Mouse (Mus musculus) limb, embryonic 14.5 days (tissue): Measurements from ENCODE around the gene Ppp2r5e. TPM values are rescaled to one million over a fixed set of nuclear protein-coding genes. Genes with fewer than 3 reads are reported as not detected.
"Not testable (repeated sequence)": the region's sequence is repeated elsewhere in the genome, so short reads cannot be mapped to it uniquely, and the experiment has no call there.

Experiments used
- ATAC-seq: fragments of 200-750 bp; cut with Nextera tagmentation; 2 replicates; pipeline ENCODE4 v1.8.0; 2017; ENCODE audit warnings: low read depth, moderate number of reproducible peaks, moderate TSS enrichment; ENCODE audit not compliant: low FRiP score
- DNase-seq: peaks from one replicate; pipeline ENCODE4 v3.0.0-alpha.2; 2015; ENCODE audit warnings: low spot score
- H3K27ac ChIP-seq: fragments of 300-500 bp; sonication (generic); replicated peaks from 2 replicates; pipeline ENCODE4 v1.5.1; 2014; ENCODE audit warnings: low read depth, mild to moderate bottlenecking, low read length, moderate library complexity, mixed read lengths
- H3K27me3 ChIP-seq: fragments of 300-500 bp; sonication (generic); 2 replicates; pipeline ENCODE4 v1.6.1; 2014; ENCODE audit warnings: low read length, mixed read lengths; ENCODE audit not compliant: control insufficient read depth, insufficient read depth
- H3K36me3 ChIP-seq: fragments of 300-500 bp; sonication (generic); 2 replicates; pipeline ENCODE4 v1.6.1; 2014; ENCODE audit warnings: mild to moderate bottlenecking, low read length, moderate library complexity, mixed read lengths; ENCODE audit not compliant: control insufficient read depth, insufficient read depth
- H3K4me1 ChIP-seq: fragments of 300-500 bp; sonication (generic); 2 replicates; pipeline ENCODE4 v1.6.1; 2014; ENCODE audit warnings: antibody characterized with exemption, low read length, mixed read lengths; ENCODE audit not compliant: control insufficient read depth, insufficient read depth
- H3K4me2 ChIP-seq: fragments of 300-500 bp; sonication (generic); replicated peaks from 2 replicates; pipeline ENCODE4 v1.6.1; 2014; ENCODE audit warnings: low read depth, mild to moderate bottlenecking, low read length, moderate library complexity; ENCODE audit not compliant: severe bottlenecking
- H3K4me3 ChIP-seq: fragments of 300-500 bp; sonication (generic); replicated peaks from 2 replicates; pipeline ENCODE4 v1.5.1; 2014; ENCODE audit warnings: low read length
- H3K9ac ChIP-seq: fragments of 300-500 bp; sonication (generic); 2 replicates; pipeline ENCODE4 v1.6.1; 2014; ENCODE audit warnings: mild to moderate bottlenecking, low read depth, low read length, moderate library complexity; ENCODE audit not compliant: severe bottlenecking
- H3K9me3 ChIP-seq: fragments of 300-500 bp; sonication (generic); 2 replicates; pipeline ENCODE4 v1.6.1; 2016; ENCODE audit warnings: low read length; ENCODE audit not compliant: control insufficient read depth
- POLR2A ChIP-seq: fragments of 200-500 bp; IDR thresholded peaks from 2 replicates; pipeline ENCODE4 v1.8.0; 2012; ENCODE audit warnings: inconsistent platforms, mild to moderate bottlenecking, moderate library complexity, borderline replicate concordance; ENCODE audit not compliant: insufficient read depth, insufficient read length; ENCODE audit errors: extremely low read depth
- WGBS: fragments of 180-500 bp; shearing (Covaris S2); extraction: QIAGEN DNeasy Blood & Tissue Kit; methylation state at CpG from one replicate; pipeline ENCODE4 v1.1.7; 2014; 5-methylcytosine and 5-hydroxymethylcytosine counted together
- polyA plus RNA-seq, 2 experiments: library from polyadenylated mRNA; depleted of rRNA in 1 of 2; stranded (reverse) in 1 of 2; unstranded in 1 of 2; fragments of >200 nt; fragmentation: Nextera tagmentation in 1 of 2; extraction: Ambion mirVana in 1 of 2; gene quantifications; 2 replicates each; pipeline versions ENCODE4 v1.2.1 to v1.2.3; 2012 to 2014

Gene Ppp2r5e
- polyA plus RNA-seq, 2 experiments = 17.6 to 27.3 TPM

DNA sequence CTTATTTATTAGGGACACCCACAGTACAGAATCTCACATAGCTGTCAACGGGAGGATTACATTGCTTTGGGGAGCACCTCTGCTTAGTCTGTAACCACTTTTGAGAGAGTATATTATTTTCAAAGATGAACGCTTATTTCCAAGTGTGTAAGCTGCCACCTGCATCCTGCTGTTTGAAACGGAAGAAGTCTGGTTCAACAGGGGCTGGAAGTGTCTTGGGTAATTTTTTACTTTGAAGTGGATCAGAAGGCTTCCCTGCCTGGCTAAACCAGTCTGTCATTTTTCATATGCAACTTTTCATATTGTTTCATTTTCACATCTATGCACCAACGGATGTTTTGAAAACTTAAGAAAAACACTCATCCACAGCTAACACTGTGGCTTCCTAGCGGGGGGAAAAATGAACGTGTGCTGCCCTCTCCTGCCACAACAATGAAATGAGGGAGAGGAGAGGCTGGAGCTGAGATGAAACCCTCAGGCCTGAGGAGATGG, 146.5 kb downstream of the Ppp2r5e start:
- Histone ChIP-seq H3K27ac (no peak overlapping the region), H3K4me3 (no peak overlapping the region), H3K4me1 (no peaks in the 10 kb centered on the region), H3K27me3 (no peaks in the 10 kb centered on the region), H3K9me3 (no peaks in the 10 kb centered on the region), H3K4me2 (no peak overlapping the region), H3K36me3 (peaks cover 38% of the 10 kb centered on the region), H3K9ac (no peak overlapping the region)
- no peak for DNase-seq
- TF ChIP-seq POLR2A = no peak
- 68% methylated on average over 6 of the region's 6 CpGs for WGBS
- ATAC-seq = no peak

- H3K9me3 ChIP-seq = no peaks in the 10 kb centered on the region
- 83% methylated on average over 5 of the region's 5 CpGs for WGBS
These were observed 147.1 kb downstream of the Ppp2r5e start for GRCm38 (mm10) chr12:75448921-75449320.

DNA sequence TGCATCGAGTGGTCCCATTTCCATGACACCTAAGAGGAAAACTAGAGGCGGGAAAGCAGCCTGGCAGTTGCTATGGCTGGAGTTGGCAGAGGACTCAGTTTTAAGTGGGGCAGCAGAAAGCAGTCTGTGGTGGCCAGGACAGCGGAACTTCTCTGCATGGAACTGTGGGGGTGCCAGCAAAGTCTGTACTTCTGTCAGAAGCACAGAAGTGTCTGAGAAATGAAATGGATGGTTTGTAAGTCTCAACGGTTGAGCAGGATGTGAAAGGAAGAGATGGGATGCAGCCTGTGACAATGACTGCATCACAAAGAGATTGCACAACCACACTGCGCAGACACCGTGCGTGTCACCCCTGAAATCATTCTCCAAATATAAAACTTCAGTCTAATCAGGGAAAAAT, 149.8 kb downstream of the Ppp2r5e start:
- no peak overlapping the region for H3K27ac ChIP-seq
- no peak for TF ChIP-seq POLR2A
- H3K4me2 ChIP-seq = no peak overlapping the region
- no peak for ATAC-seq
- no peaks in the 10 kb centered on the region for H3K4me1 ChIP-seq
- H3K9me3 ChIP-seq = no peaks in the 10 kb centered on the region
- WGBS = 84% methylated on average over 7 of the region's 7 CpGs
- no peak overlapping the region for H3K9ac ChIP-seq
- H3K27me3 ChIP-seq = no peaks in the 10 kb centered on the region
- 0 out of 2 replicates have a peak, but pooled peaks cover 14% of the 10 kb centered on the region for H3K36me3 ChIP-seq
- DNase-seq = no peak
- no peak overlapping the region for H3K4me3 ChIP-seq

More at GRCm38 (mm10) chr12:75448921-75449320, 147.1 kb downstream of the Ppp2r5e start:
- H3K9ac ChIP-seq = no peak overlapping the region
- no peak for TF ChIP-seq POLR2A
- no peaks in the 10 kb centered on the region for H3K27me3 ChIP-seq
- no peak overlapping the region for H3K4me3 ChIP-seq
- no peaks in the 10 kb centered on the region for H3K4me1 ChIP-seq
- H3K27ac ChIP-seq = no peak overlapping the region
- no peak overlapping the region for H3K4me2 ChIP-seq
- ATAC-seq (no peak), DNase-seq (no peak)
- peaks cover 37% of the 10 kb centered on the region for H3K36me3 ChIP-seq

GRCm38 (mm10) chr12:75432400-75432799, 163.6 kb downstream of the Ppp2r5e start:
- not testable (repeated sequence) for H3K4me2 ChIP-seq, ATAC-seq, H3K27me3 ChIP-seq, H3K36me3 ChIP-seq, H3K4me1 ChIP-seq, H3K9ac ChIP-seq, H3K4me3 ChIP-seq, DNase-seq, H3K9me3 ChIP-seq, H3K27ac ChIP-seq
- WGBS = 81% methylated on average over 6 of the region's 6 CpGs

- Histone ChIP-seq H3K27ac (no peak overlapping the region), H3K4me1 (no peaks in the 10 kb centered on the region), H3K36me3 (no peaks in the 10 kb centered on the region), H3K4me3 (no peak overlapping the region), H3K4me2 (no peak overlapping the region), H3K9ac (no peak overlapping the region), H3K9me3 (no peaks in the 10 kb centered on the region), H3K27me3 (no peaks in the 10 kb centered on the region)
- DNase-seq (no peak), ATAC-seq (no peak)
- TF ChIP-seq POLR2A = no peak
- 85% methylated on average over 1 of the region's 1 CpGs for WGBS
These were observed 166.2 kb downstream of the Ppp2r5e start for GRCm38 (mm10) chr12:75429685-75430396.
